Mouse (Mus musculus): Measurements from ENCODE around the gene Mycl. TPM values are rescaled to one million over a fixed set of nuclear protein-coding genes. Genes with fewer than 3 reads are reported as not detected.
"Not testable (repeated sequence)": the region's sequence is repeated elsewhere in the genome, so short reads cannot be mapped to it uniquely, and the experiment has no call there.

Mycl gene
- total RNA-seq, 2 experiments from 2014 or later = 7.3 to 9.9 TPM

- DNase-seq (ENCODE audit: low spot score in 2 of 2) = no peak
These were observed 15.6 kb upstream of the Mycl start for GRCm38 (mm10) chr4:122979826-122980225.

- DNase-seq (ENCODE audit: low spot score in 2 of 2) = no peak
These were observed 14.8 kb upstream of the Mycl start for GRCm38 (mm10) chr4:122980684-122981083.

DNA sequence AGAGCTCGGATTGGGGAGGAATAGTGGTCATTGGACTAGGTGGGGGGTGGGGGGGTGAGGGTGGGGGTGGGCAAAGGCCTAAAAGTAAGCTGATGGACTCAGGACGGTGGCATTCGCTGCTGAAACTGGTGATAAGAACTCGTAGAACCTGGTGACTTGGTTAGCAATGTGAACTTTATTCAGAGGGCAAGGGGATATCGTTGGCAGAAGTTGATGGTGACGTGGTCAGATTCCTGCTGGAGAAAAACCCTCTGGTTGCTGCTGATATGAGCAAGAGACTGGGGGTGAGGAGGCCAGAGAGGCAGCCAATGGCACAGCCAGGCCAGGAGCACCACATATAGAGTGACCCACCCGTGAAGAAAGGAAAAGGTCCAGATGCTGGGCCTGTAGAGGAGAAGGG is 14.2 kb upstream of the Mycl start:
- no peak for DNase-seq (ENCODE audit: low spot score in 2 of 2)

GRCm38 (mm10) chr4:122981930-122982329 is 13.5 kb upstream of the Mycl start:
- no peak for DNase-seq (ENCODE audit: low spot score in 2 of 2)

- no peak for DNase-seq (ENCODE audit: low spot score in 2 of 2)
These were observed 12.9 kb upstream of the Mycl start for GRCm38 (mm10) chr4:122982537-122982936.

DNA sequence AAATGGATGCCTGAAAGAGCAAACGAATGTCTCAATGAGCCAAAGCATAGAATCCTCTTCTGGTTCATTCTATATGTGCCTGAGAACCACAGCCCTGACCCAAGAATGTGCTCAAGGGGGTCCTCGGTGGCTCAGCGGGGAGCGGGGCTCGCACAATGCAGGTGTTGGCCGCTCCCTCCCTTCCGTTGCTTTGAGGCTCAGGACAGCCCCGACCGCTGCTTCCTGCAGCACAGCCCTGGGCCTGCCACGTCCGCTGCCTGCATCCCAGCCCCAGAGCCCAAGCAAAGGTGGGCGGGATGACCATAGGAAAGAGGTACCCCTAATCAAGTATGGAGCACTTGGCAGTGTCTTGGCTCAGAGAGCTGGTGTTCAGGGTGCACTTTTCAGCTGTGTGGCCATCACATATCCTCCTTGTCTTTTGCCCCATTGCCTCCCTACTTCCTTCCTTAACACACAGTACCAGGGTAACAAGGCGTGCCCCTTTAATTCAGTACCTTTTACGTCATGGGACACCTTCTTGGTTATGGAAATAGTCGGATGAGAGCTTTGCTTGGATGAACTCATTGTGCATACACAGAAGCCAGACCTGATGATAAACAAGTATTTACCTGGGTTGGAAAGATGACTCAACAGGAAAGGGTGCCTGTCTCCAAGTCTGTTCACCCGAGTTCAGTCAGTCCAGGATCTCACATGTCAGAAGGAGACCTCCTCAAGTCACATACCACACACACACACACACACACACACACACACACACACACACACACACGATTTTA is 11.8 kb upstream of the Mycl start:
- DNase-seq (ENCODE audit: low spot score in 2 of 2) = no peak

- peak; percentile 57 to 69 for DNase-seq (ENCODE audit: low spot score in 2 of 2)
These were observed 10.3 kb upstream of the Mycl start for GRCm38 (mm10) chr4:122985110-122985509.

GRCm38 (mm10) chr4:122987421-122987820 is 8.0 kb upstream of the Mycl start:
- DNase-seq (ENCODE audit: low spot score in 2 of 2) = no peak

- not testable (repeated sequence) for DNase-seq (ENCODE audit: low spot score in 2 of 2)
These were observed 7.4 kb upstream of the Mycl start for GRCm38 (mm10) chr4:122988004-122988403.

- DNase-seq (ENCODE audit: low spot score in 2 of 2) = no peak
These were observed 4.3 kb upstream of the Mycl start for GRCm38 (mm10) chr4:122991177-122991576.

GRCm38 (mm10) chr4:122992276-122992675 is 3.2 kb upstream of the Mycl start:
- no peak for DNase-seq (ENCODE audit: low spot score in 2 of 2)

DNA sequence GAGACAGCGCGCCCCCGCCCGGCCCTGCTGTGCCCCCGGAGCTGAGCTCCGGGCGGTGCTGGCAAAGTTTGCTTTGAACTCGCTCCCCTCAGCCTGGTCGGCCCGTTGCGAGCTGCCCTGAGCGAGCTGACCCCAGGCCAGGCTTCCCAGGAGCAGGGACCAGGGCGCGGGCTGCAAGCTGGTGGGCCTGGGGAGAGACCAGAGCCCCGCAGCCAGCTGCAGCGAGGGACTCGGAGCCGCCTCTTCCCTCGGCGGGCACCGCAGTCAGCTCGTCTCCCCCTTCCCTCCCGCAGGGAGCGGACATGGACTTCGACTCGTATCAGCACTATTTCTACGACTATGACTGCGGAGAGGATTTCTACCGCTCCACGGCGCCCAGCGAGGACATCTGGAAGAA is 767 bp downstream of the Mycl start:
- no peak for DNase-seq (ENCODE audit: low spot score in 2 of 2)

DNA sequence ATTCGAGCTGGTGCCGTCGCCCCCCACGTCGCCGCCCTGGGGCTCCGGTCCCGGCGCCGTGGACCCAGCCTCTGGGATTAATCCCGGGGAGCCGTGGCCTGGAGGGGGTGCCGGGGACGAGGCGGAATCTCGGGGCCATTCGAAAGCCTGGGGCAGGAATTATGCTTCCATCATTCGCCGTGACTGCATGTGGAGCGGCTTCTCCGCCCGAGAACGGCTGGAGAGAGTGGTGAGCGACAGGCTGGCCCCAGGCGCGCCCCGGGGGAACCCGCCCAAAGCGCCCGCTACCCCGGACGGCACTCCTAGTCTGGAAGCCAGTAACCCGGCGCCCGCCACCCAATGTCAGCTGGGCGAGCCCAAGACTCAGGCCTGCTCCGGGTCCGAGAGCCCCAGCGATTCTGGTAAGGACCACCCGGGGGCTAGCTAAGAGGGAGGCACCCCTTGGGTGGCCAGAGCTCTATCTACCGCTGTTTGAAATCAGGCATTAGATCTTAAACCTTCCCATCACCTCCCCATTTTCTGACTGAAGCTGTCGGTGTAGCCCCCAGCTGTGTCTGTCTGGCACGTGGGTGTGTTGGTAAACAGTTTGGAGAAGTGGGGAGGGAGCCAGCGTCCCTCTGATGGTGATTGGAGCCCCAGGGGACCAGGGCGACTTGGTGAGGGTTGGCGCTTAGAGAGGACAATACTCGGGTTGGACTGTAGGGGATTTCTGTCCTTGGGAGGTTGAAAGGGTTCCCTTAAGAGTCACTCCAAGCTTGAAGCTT is 1.3 kb downstream of the Mycl start:
- DNase-seq (ENCODE audit: low spot score in 2 of 2) = no peak

GRCm38 (mm10) chr4:122998537-122999262 is 3.2 kb downstream of the Mycl start:
- no peak for DNase-seq (ENCODE audit: low spot score in 2 of 2)

DNA sequence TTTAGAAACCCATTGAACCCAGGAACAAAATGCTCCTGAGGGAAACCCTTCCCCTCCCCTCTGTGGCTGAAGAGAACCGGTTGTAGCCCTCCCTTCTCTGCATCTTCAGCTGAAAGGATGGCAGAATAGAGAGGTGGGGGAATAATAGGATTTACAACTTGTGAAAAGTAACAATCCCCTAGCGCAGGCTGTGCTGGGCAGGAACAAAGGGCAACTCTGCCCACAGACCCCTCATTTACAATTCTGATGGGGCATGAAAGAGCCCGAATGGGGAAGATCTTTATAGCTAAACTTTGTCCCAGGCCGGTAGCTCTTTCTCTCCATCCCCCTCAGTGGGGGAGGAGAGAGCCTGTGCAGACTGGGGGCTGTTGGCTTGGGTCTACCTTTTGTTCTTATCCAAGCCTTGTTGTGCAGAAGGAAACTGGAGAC is 3.8 kb downstream of the Mycl start:
- DNase-seq (ENCODE audit: low spot score in 2 of 2) = no peak

GRCm38 (mm10) chr4:123000130-123000529 is 4.7 kb downstream of the Mycl start:
- DNase-seq (ENCODE audit: low spot score in 2 of 2) = no peak

GRCm38 (mm10) chr4:123000617-123001342 is 5.3 kb downstream of the Mycl start:
- no peak for DNase-seq (ENCODE audit: low spot score in 2 of 2)

- peak; percentile 86 to 87 for DNase-seq (ENCODE audit: low spot score in 2 of 2)
These were observed 9.9 kb downstream of the Mycl start for GRCm38 (mm10) chr4:123005054-123005966.

- not testable (repeated sequence) for DNase-seq (ENCODE audit: low spot score in 2 of 2)
These were observed 17.0 kb downstream of the Mycl start for GRCm38 (mm10) chr4:123012501-123012900.

- no peak for DNase-seq (ENCODE audit: low spot score in 2 of 2)
These were observed 18.0 kb downstream of the Mycl start for GRCm38 (mm10) chr4:123013346-123013945.
